Mouse (Mus musculus) embryo, embryonic 11.5 days (tissue): ENCODE measurements around the gene Sla2.
"Not testable (repeated sequence)": the region's sequence is repeated elsewhere in the genome, so short reads cannot be mapped to it uniquely, and the experiment has no call there.

Source experiments
- DNase-seq: peaks from one replicate; pipeline ENCODE4 v3.0.0-alpha.2; 2012; ENCODE audit warnings: low read depth, low spot score

Sla2 gene

DNA sequence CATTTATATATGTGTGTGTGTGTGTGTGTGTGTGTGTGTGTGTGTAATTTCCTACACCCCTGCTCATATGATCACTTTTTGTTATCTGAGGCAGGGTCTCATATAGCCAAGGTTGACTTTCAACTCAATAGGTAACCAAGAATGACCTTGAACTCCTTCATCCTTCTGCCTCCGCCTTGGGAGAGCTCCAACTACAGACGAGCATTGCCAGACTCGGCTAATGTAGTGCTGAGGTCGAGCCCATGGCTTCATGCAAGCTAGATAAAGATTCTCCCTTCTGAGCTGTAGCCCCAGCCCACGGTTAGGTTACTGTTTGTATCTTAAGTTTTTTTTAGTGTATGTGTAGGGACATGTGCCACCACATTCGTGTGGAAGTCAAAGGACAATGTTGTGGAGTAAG, 14.9 kb upstream of the Sla2 start:
- no peak for DNase-seq

DNA sequence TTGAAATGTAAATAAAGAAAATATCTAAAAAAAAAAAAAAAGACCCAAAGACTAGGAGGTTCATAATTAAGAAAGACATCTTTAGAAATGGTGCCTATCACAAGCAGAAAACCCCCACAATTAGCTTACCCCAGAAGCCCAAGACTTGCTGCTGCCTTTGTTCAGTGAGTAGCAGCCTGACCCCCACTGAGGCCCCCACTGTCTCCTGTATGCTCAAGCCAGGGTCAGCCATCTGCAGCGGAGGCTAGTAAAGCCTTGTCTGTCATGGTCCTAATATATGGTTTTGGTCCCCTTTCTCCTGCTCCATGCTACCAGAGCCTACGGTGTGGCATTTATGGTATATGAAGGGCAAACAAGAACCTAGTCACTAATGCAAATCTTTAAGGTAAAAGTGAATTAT, 14.4 kb upstream of the Sla2 start:
- DNase-seq = no peak

DNA sequence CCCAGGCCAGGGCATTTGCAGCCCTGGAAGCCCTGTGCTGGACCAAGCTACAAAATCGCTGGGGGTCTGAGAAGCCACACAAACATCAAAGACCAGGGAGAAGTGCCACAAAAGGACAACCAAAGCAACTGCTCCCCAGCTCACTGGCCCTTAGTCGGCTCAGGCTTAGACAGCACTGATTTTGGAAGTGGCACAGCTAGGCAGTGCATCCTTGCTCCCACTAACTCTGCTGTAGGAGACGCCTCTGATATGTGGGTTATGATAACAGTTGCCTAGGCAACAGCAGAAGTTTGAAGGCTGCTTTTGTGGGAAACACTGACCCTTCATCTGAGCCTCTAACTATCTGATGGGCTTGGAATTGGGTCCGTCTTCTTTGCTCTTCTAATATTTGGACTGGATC, 12.2 kb upstream of the Sla2 start:
- DNase-seq = no peak

DNA sequence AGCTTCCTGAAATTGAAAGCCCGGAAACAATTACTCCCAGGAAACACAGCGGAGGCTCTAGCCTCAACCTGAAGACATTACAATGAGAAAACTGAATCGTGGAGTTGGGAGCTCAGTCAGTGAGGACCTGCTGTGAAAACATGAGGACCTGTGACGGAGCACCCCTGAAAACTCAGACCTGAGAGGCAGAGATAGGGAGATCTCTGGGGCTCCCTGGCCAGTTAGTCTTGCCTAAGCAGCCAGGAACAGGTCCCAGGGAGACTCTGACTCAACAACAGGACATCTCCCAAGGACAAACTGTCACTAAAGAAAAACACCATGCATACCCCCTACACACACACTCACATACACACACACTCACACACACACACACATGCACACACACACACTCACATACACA, 11.4 kb upstream of the Sla2 start:
- no peak for DNase-seq

DNA sequence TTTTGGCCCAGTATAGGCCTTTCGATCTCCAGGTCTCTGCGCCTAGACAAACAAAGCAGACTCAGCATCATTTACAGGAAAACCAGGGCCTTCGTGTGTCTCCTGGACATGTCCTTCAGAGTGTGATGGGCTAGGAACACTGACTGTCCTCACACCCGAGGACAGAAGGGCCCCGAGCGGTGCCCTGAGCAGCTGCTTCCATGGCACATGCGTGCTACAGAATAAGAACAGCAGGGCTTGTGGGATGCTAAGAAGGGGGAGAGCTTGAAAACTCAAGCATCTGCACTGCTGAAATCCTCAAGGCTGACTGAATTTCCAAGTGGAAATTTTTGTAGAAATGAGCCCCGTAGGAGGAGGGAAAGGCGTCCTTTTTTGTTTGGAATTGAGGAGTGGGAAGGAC, 10.0 kb upstream of the Sla2 start:
- DNase-seq = no peak

DNA sequence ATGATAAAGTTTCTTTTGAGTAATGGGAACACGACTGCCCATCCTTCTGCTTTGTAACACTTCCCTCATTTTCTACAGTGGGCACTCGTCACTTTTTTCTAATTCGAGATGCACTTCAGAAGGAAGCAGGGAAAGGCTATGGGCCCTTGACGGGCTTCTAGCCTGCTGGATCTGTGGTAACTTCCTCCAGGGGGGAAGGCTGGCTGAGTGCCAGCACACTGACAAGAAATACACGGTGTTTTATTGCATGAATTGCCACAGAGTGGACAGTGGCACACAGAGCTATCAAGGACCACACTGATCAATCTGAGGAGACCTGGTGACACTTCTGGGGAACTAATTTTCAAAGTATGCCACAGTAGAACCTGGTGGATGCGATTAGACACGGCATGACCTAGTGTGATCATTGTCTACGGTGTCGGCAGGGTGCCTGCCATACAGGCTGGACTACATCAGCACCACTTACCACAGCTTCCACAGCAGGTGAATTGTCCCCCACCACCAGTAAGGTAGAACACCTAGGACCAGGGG, 9.5 kb upstream of the Sla2 start:
- DNase-seq = no peak

DNA sequence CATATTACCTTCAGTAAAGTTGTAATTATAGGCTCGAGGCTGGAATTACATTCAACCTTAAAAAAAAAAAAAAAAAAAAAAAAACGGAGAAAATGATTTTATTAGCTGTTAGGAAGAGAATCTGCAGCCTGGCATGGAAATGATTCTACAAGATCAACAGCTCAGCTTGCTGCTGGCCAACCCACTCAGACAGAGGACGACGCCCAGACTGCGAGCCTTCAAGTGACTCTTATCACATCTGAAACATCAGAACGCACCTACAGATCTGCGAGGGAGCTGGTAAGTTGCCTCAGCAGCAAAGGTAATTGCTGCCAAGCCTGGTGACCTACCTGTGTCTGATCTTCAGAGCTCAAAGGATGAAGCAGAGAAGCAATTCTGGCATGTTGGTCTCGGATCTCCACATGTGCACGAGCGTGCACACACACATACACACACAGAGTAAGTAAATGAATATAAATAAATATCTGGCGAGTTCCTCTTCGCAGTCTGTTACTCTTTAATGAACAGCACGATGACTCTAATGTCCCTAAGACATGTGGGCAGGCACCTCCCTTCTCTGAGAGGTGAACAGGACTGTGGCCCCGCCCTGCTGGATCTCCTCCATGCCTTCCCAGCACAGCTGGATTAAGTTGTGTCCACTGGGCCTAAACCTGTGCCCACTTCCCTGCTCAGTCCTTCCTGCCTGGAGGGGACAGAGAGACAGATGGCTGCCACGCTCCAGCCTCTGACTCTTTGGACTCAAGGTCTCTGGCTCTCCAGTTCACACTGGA, 7.7 kb upstream of the Sla2 start:
- DNase-seq = no peak

DNA sequence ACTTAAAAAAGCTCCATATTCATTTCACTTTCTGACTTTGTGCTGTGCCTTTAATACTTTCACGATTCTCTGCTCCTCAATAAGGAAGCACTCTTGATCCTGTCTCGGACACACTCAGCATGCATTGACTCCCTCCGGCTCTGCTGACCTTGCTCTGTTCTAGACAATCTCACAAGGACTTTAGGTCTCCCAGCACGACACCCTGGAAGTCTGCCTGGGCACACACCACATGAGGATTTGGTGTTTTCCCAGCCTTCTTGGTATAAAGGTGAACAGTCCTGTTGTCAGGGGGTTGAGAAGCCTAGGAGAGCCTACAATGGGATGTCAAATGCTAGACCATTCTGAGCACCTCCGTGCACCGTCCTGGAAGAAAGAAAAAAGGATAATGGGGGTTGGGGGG, 5.8 kb upstream of the Sla2 start:
- no peak for DNase-seq

DNA sequence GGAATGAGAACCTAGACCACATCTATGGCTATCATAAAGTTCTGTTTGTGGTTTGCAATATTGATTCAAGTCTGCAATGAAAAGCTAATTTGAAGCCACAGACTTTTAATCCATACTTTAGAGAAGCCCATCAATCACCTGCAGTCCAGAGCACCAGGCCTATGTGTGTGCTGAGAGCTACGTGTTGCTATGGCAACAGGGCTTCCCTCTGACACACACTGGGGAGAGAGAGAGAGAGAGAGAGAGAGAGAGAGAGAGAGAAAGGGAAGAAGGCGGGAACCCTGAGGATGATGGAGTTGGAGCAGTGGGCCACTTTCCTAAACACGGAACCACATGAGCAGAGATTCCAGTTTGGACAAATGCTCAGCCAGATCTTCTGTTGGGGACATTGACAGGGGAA, 5.2 kb upstream of the Sla2 start:
- DNase-seq = no peak

DNA sequence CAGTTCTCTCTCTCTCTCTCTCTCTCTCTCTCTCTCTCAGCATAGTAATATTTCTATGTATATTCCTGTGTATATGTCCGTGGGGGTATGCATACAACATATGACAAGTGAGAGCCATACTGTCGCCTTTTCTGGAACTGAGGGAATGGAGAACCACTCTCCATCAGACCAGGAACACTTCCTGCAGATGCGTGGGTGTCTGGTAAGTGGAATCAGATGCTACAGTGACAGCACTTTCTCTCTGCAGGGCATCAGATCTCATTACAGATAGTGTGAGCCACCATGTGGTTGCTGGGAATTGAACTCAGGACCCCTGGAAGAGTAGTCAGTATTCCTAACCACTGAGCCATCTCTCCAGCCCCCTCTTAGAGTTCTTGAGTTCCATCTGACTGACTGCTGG, 1.5 kb upstream of the Sla2 start:
- DNase-seq = no peak

DNA sequence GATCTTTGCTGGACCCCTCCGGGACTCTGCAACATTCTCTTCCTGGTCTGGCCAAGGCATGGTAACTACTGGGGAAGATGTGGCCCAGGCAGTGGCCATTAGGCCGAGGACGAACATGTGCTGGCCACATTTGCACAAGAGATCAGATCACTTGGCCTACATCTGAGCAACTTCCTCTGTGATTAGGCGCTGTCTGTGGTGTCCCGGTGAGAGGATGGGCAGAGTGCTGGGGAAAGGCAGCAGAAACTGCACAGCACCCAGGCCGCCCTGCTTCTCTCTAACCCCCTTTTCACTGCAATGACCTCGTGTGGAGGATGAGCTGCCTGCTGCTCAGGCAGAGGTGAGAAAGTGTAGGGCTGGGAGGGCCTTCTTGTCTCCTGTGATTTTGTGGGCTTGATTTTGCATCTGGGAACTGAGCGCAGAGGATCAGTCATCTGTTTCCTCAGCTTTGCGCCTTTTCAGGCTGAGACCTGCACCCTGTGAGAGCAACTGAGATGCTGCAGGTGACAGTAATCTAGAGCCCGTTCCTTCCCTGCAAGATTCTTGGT, 834 bp downstream of the Sla2 start:
- no peak for DNase-seq

DNA sequence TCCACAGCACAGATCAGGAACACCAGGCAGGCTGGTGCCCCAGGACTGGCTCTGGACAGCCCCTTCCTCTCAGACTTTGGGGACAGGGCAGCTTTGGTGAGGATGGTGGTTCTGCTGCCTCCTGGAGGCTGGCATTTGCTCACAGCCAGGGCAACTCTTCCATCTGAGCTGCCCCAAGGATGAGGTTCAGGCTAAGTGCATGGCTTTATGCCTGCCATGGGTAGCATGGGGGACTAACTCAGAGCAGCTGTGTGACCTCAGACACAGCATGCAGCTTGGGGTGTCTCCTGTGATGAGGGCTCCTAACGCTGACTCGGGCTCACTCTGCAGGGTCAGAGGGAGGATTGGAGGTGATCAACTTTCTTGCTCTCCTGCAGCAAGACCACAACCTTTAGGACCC, 1.3 kb downstream of the Sla2 start:
- not testable (repeated sequence) for DNase-seq

DNA sequence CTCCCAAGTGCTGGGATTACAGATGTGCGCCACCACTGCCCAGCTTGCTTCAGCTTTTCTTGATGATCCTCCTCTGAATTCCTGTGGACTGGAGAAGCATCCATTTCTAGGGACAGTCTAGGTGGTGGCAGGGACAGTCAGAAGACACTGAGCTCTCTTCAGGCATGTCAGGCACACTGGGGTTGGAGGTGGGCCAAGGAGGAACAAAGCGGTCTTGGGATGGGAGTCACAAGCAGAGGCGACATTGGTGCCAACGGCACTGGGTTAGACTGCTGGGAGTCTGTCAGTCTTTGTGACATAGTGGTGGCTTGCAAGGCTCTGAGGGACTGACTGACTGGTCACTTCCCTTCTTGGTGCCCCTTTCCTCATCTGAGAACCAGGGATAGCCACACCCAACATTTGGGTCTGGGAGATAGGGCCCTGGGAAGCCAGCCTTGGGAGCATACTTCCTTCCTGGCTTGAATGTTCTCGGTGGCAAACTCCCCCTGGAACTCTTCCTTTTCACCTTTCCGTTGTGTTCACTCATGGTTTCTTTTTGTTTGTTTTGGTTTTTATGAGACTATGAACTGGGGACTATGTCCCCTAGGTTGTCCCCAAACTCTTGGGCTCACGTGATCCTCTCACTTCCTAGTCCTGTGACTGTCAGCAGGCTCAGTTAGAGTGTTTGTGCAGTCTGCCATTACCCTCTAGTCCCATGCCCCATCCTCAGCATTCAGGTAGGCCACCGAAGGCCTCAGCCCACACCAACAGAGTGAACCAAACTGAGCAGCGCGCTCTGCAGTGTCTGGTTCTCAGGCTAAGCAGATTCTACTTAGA, 2.4 kb downstream of the Sla2 start:
- DNase-seq = no peak

DNA sequence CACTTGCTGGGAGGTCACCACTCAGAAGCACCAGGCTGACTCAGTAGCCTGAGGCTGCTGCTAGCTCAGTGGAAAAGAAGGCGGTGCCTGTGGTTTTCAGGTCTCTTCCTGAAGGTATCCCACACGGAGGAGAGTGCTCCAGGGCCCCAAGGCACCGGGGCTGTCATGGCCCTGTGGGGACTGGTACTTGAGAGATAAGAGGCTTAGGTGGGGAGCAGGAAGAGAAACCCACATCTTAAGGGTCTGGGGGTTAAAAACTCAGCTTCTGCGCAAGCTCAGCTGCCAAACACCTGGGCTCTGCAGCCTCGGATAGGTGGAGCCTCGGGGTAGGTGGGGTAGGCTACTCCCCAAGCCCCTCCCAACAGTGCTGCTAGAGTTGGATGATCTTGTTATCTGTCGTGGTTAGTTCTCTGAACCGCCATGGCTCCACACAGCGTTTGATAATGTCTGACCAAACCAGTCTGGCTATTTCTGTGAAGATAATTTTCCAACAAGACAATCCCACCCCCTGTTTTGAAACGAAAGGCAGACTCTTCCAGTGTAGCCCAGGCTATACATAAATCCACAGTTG, 4.5 kb downstream of the Sla2 start:
- no peak for DNase-seq

DNA sequence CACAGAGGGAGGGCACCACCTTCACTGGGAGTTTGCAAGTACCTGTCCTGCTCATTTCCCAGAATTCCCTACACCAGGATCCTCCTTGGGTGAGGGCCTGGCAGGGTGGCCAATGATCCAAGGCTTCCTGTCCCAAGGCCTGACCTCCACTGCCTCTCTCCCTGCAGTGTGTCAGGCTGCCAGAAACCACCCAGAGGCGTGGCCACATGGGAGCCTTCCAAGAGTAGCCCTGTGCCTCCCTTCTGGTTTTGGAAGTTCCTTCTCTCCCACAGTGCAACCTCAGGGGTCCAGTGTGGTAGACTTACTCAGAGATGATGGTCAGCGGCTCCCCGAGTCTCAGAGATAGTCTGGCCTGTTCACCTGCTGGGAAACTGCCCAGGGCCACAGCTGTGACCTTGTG, 7.5 kb downstream of the Sla2 start:
- no peak for DNase-seq

DNA sequence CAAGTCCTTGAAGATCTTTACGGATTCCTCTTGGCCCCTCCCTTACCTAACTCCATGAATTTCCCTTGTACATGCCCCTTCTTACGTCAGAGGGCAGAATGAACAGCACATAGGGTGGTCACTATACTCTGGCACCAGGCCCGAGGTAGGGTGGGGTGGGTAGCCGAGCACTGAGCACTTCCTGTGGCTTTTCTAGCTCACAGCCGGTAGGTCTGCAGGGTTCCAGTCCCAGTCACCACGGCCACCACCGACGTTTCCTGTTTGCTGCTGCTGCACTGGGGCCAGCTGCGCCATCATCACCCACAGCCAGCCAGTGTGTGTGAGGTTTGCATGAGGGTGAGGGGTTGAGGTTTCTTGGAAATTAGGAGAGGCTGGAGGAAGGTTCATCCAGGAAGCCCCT, 9.3 kb downstream of the Sla2 start:
- no peak for DNase-seq

DNA sequence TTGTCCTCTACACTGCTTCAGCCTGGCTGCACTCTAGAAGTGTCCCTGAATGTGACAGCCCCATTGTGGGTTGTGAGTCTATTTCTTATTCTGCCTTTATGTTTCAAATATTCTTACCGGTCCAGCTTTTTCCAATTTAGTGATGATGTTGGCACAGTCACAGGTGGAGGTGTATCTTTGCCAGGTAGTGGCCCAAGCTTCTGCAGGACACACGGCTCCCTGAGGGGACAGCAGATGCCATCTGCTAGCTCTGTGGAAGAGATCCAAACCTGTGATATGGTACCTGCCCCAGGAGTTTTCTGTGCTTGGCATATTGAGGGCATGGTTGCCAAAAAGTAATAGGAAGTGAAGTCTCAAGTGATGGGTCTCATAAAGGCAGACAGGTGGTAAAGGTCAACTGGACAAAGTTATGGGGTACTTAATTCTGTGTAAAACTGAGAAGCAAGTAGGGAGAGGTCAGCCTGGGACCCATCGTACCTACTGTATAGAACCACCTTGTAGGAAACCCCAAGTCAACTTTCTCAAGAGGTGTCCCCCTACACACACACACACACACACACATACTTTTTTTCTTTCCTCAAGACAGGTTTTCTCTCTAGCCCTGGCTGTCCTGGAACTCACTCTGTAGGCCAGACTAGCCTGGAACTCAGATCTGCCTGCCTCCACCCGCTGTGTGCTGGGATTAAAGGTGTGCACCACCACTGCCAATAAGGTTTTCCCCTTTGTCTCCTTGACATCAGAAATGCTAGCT, 12.1 kb downstream of the Sla2 start:
- no peak for DNase-seq

DNA sequence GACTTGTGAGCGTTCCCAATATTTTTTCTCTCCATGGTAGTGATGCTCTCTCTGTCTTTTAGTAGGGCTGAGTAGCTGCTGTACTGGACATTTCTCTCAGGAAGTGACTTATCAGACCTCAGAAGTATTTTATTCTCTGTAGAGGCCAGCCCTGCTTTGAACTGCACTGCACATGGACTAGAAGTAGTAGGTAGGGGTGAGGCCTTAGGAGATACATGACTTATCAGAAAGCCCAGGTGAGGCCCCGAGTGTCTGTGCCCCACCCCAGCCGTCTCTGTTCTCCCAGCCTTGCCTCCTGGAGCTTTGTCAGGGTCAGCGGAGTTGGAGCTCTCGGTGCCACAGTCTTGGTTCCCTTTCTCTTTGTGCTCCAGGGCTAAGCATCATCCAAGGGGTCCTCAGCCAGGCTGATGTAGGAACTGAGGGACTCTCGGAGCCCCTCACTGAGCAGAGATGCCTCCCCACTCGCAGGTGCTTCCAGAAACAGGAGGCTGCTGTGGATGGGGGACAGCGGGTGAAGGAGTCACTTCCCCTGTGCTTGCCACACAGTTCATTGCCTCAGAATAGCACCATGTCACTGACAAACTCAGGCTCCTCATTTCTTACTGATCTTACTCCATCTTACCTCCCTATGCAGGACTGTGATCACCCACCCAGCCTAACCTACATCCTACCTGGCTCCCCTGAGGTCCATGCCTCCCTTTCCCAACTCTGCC, 12.8 kb downstream of the Sla2 start:
- no peak for DNase-seq

DNA sequence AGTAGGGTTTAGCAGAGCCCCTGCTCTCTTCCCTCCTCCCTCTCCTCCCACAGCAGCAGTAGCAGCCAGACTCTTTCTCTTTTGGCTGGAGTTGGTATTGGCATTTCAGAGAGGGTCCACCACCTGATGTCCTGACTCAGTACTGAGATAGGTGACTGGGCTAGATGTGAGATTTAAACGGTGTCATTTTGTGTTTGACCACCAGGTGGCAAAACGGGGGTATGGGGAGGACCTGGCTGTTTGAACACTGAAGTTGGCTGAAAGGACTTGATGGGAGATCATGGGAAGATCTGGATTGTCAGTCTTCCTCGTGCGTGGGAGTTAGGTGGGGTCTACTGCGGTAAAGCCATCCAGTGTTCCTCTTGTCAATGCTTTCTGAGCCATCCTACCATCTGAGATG, 13.4 kb downstream of the Sla2 start:
- peak; percentile 49 for DNase-seq

DNA sequence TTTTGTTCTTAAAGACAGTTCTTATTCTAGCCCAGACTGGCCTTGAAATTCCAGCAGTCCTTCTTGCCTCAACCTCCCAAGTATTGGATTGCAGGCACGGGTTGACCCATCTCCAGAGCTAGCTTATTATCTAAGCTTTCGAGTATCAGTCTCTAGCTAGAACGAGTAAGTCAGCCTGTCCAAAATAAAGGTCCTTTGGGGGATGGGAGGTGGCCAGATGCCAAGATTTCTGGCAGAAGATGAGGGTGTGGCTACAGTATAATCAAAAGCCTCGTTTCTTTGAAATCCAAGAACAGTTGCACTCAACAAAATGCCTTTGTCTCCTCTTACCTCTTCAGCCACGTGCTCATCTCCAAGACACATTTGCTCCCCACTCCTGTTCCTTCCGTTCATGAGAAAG, 16.5 kb downstream of the Sla2 start:
- DNase-seq = no peak

DNA sequence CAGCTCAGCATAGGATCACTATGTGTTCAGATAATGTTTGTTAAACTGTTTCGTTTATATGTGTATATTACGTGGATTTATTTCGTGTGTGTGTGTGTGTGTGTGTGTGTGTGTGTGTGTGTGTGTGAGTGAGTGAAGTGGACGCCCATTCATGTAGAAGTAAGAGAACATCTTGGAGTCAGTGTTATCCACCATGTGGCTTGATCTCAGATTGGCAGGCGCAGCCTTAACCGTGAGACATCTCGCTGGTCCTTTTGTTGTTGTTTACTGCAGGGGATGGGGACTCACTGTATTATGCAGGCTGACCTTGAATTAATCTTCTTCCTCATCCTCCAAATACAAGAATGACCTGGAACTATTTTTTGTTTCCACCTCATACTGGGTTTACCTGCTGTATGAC, 17.4 kb downstream of the Sla2 start:
- DNase-seq = no peak
